Mouse (Mus musculus) neural tube, embryonic 11.5 days (tissue): ENCODE measurements around the gene Wfdc5. TPM values are rescaled to one million over a fixed set of nuclear protein-coding genes. Genes with fewer than 3 reads are reported as not detected.

Experiments
- ATAC-seq: fragments of 200-750 bp; cut with Nextera tagmentation; 2 replicates; pipeline ENCODE4 v1.8.0; 2017; ENCODE audit warnings: moderate number of reproducible peaks, mild to moderate bottlenecking, moderate TSS enrichment, moderate library complexity; ENCODE audit not compliant: insufficient read depth, low FRiP score, low TSS enrichment
- DNase-seq: peaks from one replicate; pipeline ENCODE4 v3.0.0-alpha.2; 2015; ENCODE audit warnings: low spot score
- H3K27ac ChIP-seq: fragments of 300-500 bp; sonication (generic); 2 replicates; pipeline ENCODE4 v1.5.1; 2014; ENCODE audit warnings: low read depth, mild to moderate bottlenecking, low read length
- H3K27me3 ChIP-seq: fragments of 300-500 bp; sonication (generic); 2 replicates; pipeline ENCODE4 v1.6.1; 2014; ENCODE audit warnings: mild to moderate bottlenecking, low read length, mixed read lengths; ENCODE audit not compliant: control insufficient read depth, insufficient read depth
- H3K36me3 ChIP-seq: fragments of 300-500 bp; sonication (generic); 2 replicates; pipeline ENCODE4 v1.6.1; 2014; ENCODE audit warnings: mild to moderate bottlenecking, low read length, moderate library complexity, mixed read lengths; ENCODE audit not compliant: control insufficient read depth, insufficient read depth
- H3K4me1 ChIP-seq: fragments of 300-500 bp; sonication (generic); 2 replicates; pipeline ENCODE4 v1.6.1; 2014; ENCODE audit warnings: low read length, mixed read lengths; ENCODE audit not compliant: control insufficient read depth, insufficient read depth
- H3K4me2 ChIP-seq: fragments of 300-500 bp; sonication (generic); 2 replicates; pipeline ENCODE4 v1.6.1; 2014; ENCODE audit warnings: low read depth, mild to moderate bottlenecking, moderate library complexity
- H3K4me3 ChIP-seq: fragments of 300-500 bp; sonication (generic); 2 replicates; pipeline ENCODE4 v1.5.1; 2014; ENCODE audit warnings: low read depth, low read length
- H3K9ac ChIP-seq: fragments of 300-500 bp; sonication (generic); 2 replicates; pipeline ENCODE4 v1.6.1; 2014; ENCODE audit warnings: mild to moderate bottlenecking, low read length
- H3K9me3 ChIP-seq: fragments of 300-500 bp; sonication (generic); 2 replicates; pipeline ENCODE4 v1.6.1; 2016; ENCODE audit warnings: low read length; ENCODE audit not compliant: control insufficient read depth
- WGBS: fragments of 180-500 bp; shearing (Covaris S2); extraction: QIAGEN DNeasy Blood & Tissue Kit; methylation state at CpG from one replicate; pipeline ENCODE4 v1.1.7; 2014; 5-methylcytosine and 5-hydroxymethylcytosine counted together
- polyA plus RNA-seq: library from polyadenylated mRNA; unstranded; fragments of >200 nt; fragmentation: Nextera tagmentation; extraction: Ambion mirVana; gene quantifications from 2 replicates; pipeline ENCODE4 v1.2.1, GENCODE M21; 2014

Wfdc5 gene
- polyA plus RNA-seq, 1 experiment from 2014 or later: not detected

DNA sequence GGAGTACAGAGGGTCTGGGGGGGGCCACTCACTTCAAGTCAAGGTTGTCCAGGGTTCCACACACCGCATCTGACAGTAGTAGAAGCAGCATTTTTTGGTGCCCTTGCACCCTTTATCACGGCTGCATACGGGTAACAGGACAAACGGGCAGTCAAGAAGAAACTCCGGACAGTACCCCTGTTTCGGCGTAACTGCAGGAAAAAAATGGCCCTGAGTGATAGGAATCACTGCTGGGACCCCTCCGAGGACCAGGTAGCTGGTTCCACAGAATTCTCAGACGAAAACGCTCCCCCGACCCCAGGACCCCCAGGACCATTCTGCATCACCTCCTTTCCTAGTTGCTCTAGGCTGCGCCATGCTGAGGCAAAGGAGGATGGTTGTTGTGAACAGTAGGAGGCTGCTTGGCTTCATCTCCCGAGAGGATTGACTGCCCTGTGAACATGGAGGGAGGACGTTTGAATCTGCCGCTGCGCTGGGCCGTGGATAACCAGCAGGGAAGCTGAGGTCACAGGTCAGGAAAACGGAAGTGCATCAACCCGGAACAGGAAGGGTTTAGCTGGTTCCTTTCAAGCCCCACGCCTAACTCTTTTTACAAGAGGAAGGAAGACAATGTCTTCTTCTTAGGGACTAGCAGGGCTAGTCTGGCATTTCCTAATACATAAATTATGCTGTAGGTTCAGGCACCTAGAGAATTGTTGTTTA is 17.2 kb upstream of the Wfdc5 start, which contains the start of gene Wfdc15a:
Wfdc15a (minus strand) TSS at position 505 of the 702 bp plus-strand sequence.
- no peak for DNase-seq

DNA sequence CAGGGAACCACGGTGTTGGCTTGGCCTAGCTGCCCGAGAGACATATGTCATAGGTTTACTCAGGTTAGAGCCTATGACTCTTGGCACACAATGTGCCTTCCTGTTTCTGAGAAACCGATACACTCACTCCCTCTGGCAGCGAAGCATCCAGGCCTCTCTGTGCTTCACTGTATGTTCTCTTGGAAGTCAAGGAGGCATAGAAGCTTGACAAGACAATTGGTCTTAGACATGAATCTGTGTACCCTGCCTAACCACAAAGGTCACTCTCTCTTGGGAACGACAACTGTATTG is 14.1 kb upstream of the Wfdc5 start:
- H3K4me2 ChIP-seq: no peak overlapping the region
- no peak overlapping the region for H3K9ac ChIP-seq
- H3K36me3 ChIP-seq: no peaks in the 10 kb centered on the region
- no peak overlapping the region for H3K27ac ChIP-seq
- H3K9me3 ChIP-seq: no peaks in the 10 kb centered on the region
- ATAC-seq (no peak), DNase-seq (no peak)
- no peaks in the 10 kb centered on the region for H3K27me3 ChIP-seq
- 86% methylated on average over 5 of the region's 5 CpGs for WGBS
- H3K4me1 ChIP-seq: no peaks in the 10 kb centered on the region
- H3K4me3 ChIP-seq: no peak overlapping the region

More for the DNA sequence above, 17.2 kb upstream of the Wfdc5 start, which contains the start of gene Wfdc15a:
- no peak within 1 kb of the TSS for H3K27ac ChIP-seq
- no peak within 1 kb of the TSS for H3K4me3 ChIP-seq
- H3K4me2 ChIP-seq: no peak within 1 kb of the TSS
- H3K4me1 ChIP-seq: no peaks in the 10 kb centered on the region
- no peak within 1 kb of the TSS for H3K9ac ChIP-seq
- H3K27me3 ChIP-seq: no peaks in the 10 kb centered on the region
- 78% methylated on average over 20 of the region's 20 CpGs for WGBS
- no peak for ATAC-seq
- no peaks in the 10 kb centered on the region for H3K9me3 ChIP-seq
- H3K36me3 ChIP-seq: no peaks in the 10 kb centered on the region

DNA sequence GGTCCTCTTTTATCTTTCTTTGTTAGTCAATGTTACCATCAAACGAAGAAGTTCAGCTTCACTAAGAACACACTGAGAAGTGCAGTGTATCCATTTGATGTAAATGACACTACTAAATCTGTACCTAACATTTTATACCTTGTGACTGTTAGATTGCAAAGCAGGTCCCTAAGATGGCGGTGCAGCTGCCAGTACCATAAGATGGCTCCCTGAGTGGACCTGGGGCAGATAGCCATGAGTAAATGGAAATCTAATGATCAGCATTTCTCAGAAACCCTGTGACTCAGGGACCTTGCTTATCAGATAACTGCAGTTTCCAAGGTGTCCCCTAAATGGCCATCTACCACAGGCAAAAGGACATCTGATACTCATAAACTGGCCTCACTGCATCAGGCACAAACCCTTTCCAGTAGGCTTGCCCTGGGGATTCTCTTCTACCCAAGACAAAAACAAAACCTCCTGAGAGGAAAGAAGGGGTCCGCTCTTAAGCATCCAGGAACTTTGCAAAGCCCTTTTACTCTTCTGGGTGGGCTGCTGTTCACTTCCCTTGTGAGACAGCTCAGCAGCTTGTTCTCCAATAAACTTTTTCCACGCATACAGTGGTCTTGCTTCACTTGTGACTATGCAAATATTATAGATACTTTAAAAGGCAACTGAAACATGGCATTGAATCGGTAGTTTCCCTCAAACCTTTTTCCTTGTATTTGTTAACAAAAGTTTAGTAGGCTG is 13.6 kb upstream of the Wfdc5 start:
- no peaks in the 10 kb centered on the region for H3K4me1 ChIP-seq
- H3K9me3 ChIP-seq: no peaks in the 10 kb centered on the region
- H3K27me3 ChIP-seq: no peaks in the 10 kb centered on the region
- H3K9ac ChIP-seq: no peak overlapping the region
- no peak overlapping the region for H3K4me3 ChIP-seq
- no peak overlapping the region for H3K4me2 ChIP-seq
- no peak for ATAC-seq
- no peak for DNase-seq
- H3K36me3 ChIP-seq: no peaks in the 10 kb centered on the region
- WGBS: 91% methylated on average over 5 of the region's 5 CpGs
- H3K27ac ChIP-seq: no peak overlapping the region

DNA sequence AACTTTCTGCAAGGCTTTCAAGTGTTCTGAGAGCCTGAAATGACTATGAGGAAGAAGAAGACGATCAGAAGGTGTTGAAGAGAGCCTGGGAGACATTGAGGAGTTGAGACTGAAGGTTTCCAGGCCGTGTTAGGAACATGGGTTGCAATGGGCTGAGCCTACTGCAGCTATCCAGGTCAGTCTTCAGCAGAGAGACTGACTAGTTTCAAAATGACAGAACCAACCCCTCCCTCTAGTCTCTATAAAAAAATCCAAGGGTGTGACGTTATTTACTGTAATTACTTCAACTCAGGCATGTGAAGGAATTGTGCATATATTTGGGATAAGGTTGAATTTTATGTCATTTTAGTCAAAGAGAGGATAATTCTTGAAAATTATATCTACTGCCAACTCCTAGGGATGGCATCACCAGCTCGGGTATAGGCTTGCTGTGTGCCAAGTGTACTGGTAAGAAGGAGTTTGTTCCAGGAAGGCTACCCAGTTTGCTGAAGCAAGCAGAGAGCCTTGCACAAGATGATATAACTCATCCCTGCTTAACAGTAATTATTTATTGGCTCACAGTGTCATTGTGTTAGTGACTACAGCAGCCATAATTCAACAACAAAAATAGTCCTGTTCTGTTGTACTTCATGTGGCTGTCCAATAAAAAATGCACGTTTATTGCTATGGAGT is 12.6 kb upstream of the Wfdc5 start:
- Histone ChIP-seq H3K27ac (no peak overlapping the region), H3K4me2 (no peak overlapping the region), H3K4me3 (no peak overlapping the region), H3K36me3 (no peaks in the 10 kb centered on the region), H3K9ac (no peak overlapping the region), H3K9me3 (no peaks in the 10 kb centered on the region), H3K4me1 (no peaks in the 10 kb centered on the region), H3K27me3 (no peaks in the 10 kb centered on the region)
- DNase-seq (no peak), ATAC-seq (no peak)
- 82% methylated on average over 5 of the region's 5 CpGs for WGBS

DNA sequence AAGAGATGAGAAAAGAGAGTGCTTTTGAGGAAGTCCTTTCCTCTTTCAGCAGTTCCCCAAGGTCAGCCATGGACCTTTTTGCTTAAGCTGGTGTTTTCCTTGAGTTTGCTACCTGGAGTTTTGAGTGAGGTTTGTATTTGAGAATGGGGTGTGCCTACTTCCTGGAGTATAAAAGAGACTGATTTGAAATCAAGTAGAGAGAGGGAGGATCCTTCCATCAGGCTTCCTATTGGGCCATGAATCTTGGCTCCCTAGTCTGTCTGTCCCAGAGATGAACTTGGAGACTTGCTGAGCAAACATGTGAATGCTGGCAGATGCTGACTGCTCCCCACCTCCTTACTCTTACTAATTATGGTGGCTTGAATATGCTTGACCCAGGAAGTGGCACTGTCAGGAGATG is 9.7 kb upstream of the Wfdc5 start:
- no peak overlapping the region for H3K4me3 ChIP-seq
- no peak overlapping the region for H3K9ac ChIP-seq
- H3K27ac ChIP-seq: no peak overlapping the region
- H3K4me2 ChIP-seq: no peak overlapping the region
- H3K27me3 ChIP-seq: no peaks in the 10 kb centered on the region
- ATAC-seq: no peak
- H3K36me3 ChIP-seq: no peaks in the 10 kb centered on the region
- no peaks in the 10 kb centered on the region for H3K9me3 ChIP-seq
- DNase-seq: no peak
- no peaks in the 10 kb centered on the region for H3K4me1 ChIP-seq

DNA sequence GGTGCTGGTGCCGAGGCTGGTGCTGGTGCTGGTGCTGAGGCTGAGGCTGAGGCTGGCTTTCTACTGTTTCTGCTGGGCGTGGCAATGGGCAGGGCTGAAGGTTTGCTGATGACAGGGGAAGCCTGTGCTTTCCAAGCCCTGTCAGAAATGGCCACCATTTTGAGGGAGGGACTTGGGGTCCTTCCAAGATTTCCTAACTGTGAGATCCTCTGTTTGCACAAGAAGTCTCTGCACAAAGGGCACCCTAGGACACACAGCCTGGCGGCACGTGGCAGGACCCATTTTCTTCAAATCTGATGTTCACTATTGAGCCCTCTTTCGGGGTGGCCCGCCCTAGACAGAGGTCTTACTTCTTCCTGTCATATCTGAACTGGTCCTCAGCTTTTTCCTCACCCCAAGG is 8.0 kb upstream of the Wfdc5 start, which contains the start of gene Wfdc12:
Wfdc12 (minus strand) TSS at position 33 of the 400 bp plus-strand sequence.
- H3K36me3 ChIP-seq: no peaks in the 10 kb centered on the region
- H3K4me2 ChIP-seq: no peak within 1 kb of the TSS
- no peak for DNase-seq
- no peaks in the 10 kb centered on the region for H3K9me3 ChIP-seq
- no peaks in the 10 kb centered on the region for H3K27me3 ChIP-seq
- H3K9ac ChIP-seq: no peak within 1 kb of the TSS
- H3K4me3 ChIP-seq: no peak within 1 kb of the TSS
- no peaks in the 10 kb centered on the region for H3K4me1 ChIP-seq
- ATAC-seq: no peak
- no peak within 1 kb of the TSS for H3K27ac ChIP-seq
- WGBS: 88% methylated on average over 6 of the region's 6 CpGs

DNA sequence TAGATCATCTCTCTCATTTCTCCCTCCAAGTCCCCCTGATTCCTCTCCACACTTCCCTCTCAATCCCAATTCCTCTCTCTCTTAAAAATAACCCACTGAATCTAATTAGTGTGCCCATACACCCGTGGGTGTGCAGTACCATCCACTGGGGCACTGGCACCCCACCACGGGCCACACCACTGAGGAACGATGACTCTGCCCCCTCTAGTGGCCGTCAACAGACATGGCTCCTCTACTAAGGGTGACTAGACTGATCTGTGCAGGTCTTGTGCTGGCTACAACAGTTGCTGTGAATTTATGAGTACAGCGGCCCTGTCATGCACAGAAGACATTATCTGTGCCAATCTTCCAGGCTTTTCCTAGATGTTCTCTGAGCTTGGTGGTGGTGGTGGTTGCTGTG is 6.2 kb upstream of the Wfdc5 start:
- Histone ChIP-seq H3K36me3 (no peaks in the 10 kb centered on the region), H3K27me3 (no peaks in the 10 kb centered on the region), H3K4me3 (no peak overlapping the region), H3K9ac (no peak overlapping the region), H3K27ac (no peak overlapping the region), H3K9me3 (no peaks in the 10 kb centered on the region), H3K4me2 (no peak overlapping the region), H3K4me1 (no peaks in the 10 kb centered on the region)
- DNase-seq: no peak
- no peak for ATAC-seq
- 31% methylated on average over 5 of the region's 5 CpGs for WGBS

DNA sequence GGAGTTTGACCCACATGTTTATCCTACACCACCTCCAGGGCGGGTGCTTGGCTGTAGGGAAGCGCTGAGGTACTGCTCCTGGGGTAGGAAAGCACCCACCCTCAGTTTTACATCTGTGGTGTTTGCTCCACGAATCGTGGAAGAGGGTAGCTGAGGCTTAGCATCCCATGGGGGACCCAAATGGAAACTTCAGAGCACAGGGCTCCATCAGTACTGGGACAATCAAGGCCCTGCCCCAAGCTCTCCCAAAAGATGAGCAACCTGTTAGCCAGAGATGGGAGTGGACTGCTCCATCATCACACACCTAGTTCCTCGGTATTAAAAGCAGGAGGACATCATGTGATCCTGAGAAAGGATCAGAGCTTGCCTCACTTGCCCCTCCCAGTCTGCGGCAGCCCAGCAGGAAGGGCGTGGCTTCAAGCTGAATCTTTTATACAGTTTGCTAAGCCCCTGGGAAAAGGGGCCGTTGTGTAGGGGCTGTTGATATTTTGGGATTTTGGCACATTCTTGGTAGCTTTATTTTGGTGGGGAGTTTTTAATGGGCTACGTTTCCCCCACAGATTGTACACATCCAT is 1.7 kb upstream of the Wfdc5 start:
- H3K36me3 ChIP-seq: no peaks in the 10 kb centered on the region
- no peak overlapping the region for H3K9ac ChIP-seq
- H3K27me3 ChIP-seq: no peaks in the 10 kb centered on the region
- ATAC-seq: no peak
- H3K9me3 ChIP-seq: no peaks in the 10 kb centered on the region
- DNase-seq: no peak
- no peaks in the 10 kb centered on the region for H3K4me1 ChIP-seq
- no peak overlapping the region for H3K27ac ChIP-seq
- no peak overlapping the region for H3K4me3 ChIP-seq
- WGBS: 39% methylated on average over 9 of the region's 9 CpGs
- H3K4me2 ChIP-seq: no peak overlapping the region
